Mouse (Mus musculus) lung, embryonic 15.5 days (tissue): ENCODE results near the gene Sult2a2. TPM values are rescaled to one million over a fixed set of nuclear protein-coding genes. Genes with fewer than 3 reads are reported as not detected.
"Not testable (repeated sequence)": the region's sequence is repeated elsewhere in the genome, so short reads cannot be mapped to it uniquely, and the experiment has no call there.

ENCODE experiments used
- ATAC-seq: fragments of 200-750 bp; cut with Nextera tagmentation; 2 replicates; pipeline ENCODE4 v1.8.0; 2017; ENCODE audit warnings: moderate number of reproducible peaks, borderline replicate concordance; ENCODE audit not compliant: low FRiP score, low TSS enrichment; ENCODE audit errors: extremely low read depth
- H3K27ac ChIP-seq: fragments of 300-500 bp; sonication (generic); 2 replicates; pipeline ENCODE4 v1.5.1; 2015; ENCODE audit warnings: moderate library complexity, mild to moderate bottlenecking, inconsistent platforms
- H3K27me3 ChIP-seq: fragments of 300-500 bp; sonication (generic); 2 replicates; pipeline ENCODE4 v1.6.1; 2015; ENCODE audit warnings: inconsistent platforms
- H3K36me3 ChIP-seq: fragments of 300-500 bp; sonication (generic); 2 replicates; pipeline ENCODE4 v1.6.1; 2015; ENCODE audit warnings: inconsistent platforms
- H3K4me1 ChIP-seq: fragments of 300-500 bp; sonication (generic); 2 replicates; pipeline ENCODE4 v1.6.1; 2015; ENCODE audit warnings: inconsistent platforms
- H3K4me2 ChIP-seq: fragments of 300-500 bp; sonication (generic); 2 replicates; pipeline ENCODE4 v1.6.1; 2015; ENCODE audit warnings: inconsistent platforms, mild to moderate bottlenecking, moderate library complexity
- H3K4me3 ChIP-seq: fragments of 300-500 bp; sonication (generic); 2 replicates; pipeline ENCODE4 v1.5.1; 2015; ENCODE audit warnings: mild to moderate bottlenecking, inconsistent platforms
- H3K9ac ChIP-seq: fragments of 300-500 bp; sonication (generic); 2 replicates; pipeline ENCODE4 v1.6.1; 2015; ENCODE audit warnings: inconsistent platforms
- H3K9me3 ChIP-seq: fragments of 300-500 bp; sonication (generic); 2 replicates; pipeline ENCODE4 v1.6.1; 2016; ENCODE audit warnings: inconsistent platforms
- WGBS: fragments of 180-500 bp; shearing (Covaris S2); methylation state at CpG from one replicate; pipeline ENCODE4 v1.1.7; 2015; 5-methylcytosine and 5-hydroxymethylcytosine counted together
- polyA plus RNA-seq: library from polyadenylated mRNA; unstranded; fragments of >200 nt; fragmentation: Nextera tagmentation; extraction: Ambion mirVana; gene quantifications from 2 replicates; pipeline ENCODE4 v1.2.1, GENCODE M21; 2015

The Sult2a2 gene
- polyA plus RNA-seq, result not detected in 2 replicates

- H3K27ac ChIP-seq, H3K27me3 ChIP-seq, H3K9me3 ChIP-seq, H3K9ac ChIP-seq, H3K4me3 ChIP-seq, ATAC-seq, H3K4me2 ChIP-seq, H3K4me1 ChIP-seq, H3K36me3 ChIP-seq: not testable (repeated sequence)
- 82% methylated on average over 1 of the region's 2 CpGs for whole genome bisulfite sequencing
These were observed at the start of gene Sult2a2 for GRCm38 (mm10) chr7:13733205-13733604. Gene Sult2a2 (plus strand): TSS chr7:13733505.

- H3K27me3 ChIP-seq, result no peaks in the 10 kb centered on the region
- H3K36me3 ChIP-seq, result no peaks in the 10 kb centered on the region
- no peak overlapping the region for H3K27ac ChIP-seq
- 86% methylated on average over 1 of the region's 1 CpGs for WGBS
- no peak overlapping the region for H3K9ac ChIP-seq
- H3K4me1 ChIP-seq, result no peaks in the 10 kb centered on the region
- H3K4me2 ChIP-seq, result no peak overlapping the region
- ATAC-seq, result no peak
- no peaks in the 10 kb centered on the region for H3K9me3 ChIP-seq
- H3K4me3 ChIP-seq, result no peak overlapping the region
These were observed 80.6 kb downstream of the Sult2a2 start for GRCm38 (mm10) chr7:13813913-13814312.

Other genes with a start within 250 kb of the Sult2a2 start
- gene Bsph2, start 162.4 kb upstream of the Sult2a2 start, polyA plus RNA-seq, result not detected in 2 replicates
- not detected in 2 replicates for gene Sult2a5, start 109.5 kb upstream of the Sult2a2 start, polyA plus RNA-seq
- not detected in 2 replicates for gene Sult2a1, start 103.9 kb downstream of the Sult2a2 start, polyA plus RNA-seq